Mouse (Mus musculus) ES-E14 (cell line): ENCODE measurements around the gene Parp11. TPM values are rescaled to one million over a fixed set of nuclear protein-coding genes. Genes with fewer than 3 reads are reported as not detected.

ENCODE experiments used
- DNase-seq: peaks from one replicate; pipeline ENCODE4 v3.0.0-alpha.2; 2013; ENCODE audit warnings: low read depth, low spot score
- H3K27ac ChIP-seq: 2 replicates; pipeline ENCODE4 v1.5.1; 2012; ENCODE audit warnings: low read depth, mild to moderate bottlenecking, low read length, moderate library complexity, mixed read lengths; ENCODE audit not compliant: poor library complexity, insufficient read depth, severe bottlenecking
- H3K36me3 ChIP-seq: 2 replicates; pipeline ENCODE4 v1.6.1; 2012; ENCODE audit warnings: mild to moderate bottlenecking, low read length, moderate library complexity, mixed read lengths; ENCODE audit not compliant: control insufficient read depth, poor library complexity, insufficient read depth, severe bottlenecking
- H3K4me1 ChIP-seq, 2 experiments: fragments of 150-350 bp in 1 of 2; sonication (generic) in 1 of 2; 2 replicates each; pipeline ENCODE4 v1.6.1; 2012; ENCODE audit warnings: low read length in 2 of 2, mild to moderate bottlenecking in 1 of 2, mixed read lengths in 1 of 2; ENCODE audit not compliant: control insufficient read depth in 2 of 2, insufficient read depth in 2 of 2, poor library complexity in 1 of 2
- H3K4me3 ChIP-seq, 2 experiments: fragments of 150-350 bp in 1 of 2; sonication (generic) in 1 of 2; 2 replicates each; pipeline ENCODE4 v1.5.1; 2012; ENCODE audit warnings: low read length in 2 of 2, low read depth in 1 of 2, mild to moderate bottlenecking in 1 of 2, mixed read lengths in 1 of 2; ENCODE audit not compliant: insufficient read depth in 1 of 2, poor library complexity in 1 of 2, severe bottlenecking in 1 of 2
- H3K9ac ChIP-seq: 2 replicates; pipeline ENCODE4 v1.6.1; 2012; ENCODE audit warnings: low read depth, mild to moderate bottlenecking, low read length, mixed read lengths; ENCODE audit not compliant: poor library complexity, insufficient read depth, severe bottlenecking
- H3K9me3 ChIP-seq: fragments of 150-350 bp; sonication (generic); 2 replicates; pipeline ENCODE4 v1.6.1; 2012; ENCODE audit warnings: low read depth, mild to moderate bottlenecking, low read length; ENCODE audit not compliant: control insufficient read depth, insufficient read depth
- CHD2 ChIP-seq: IDR thresholded peaks from 2 replicates; pipeline ENCODE4 v1.6.1; 2014; ENCODE audit warnings: mild to moderate bottlenecking, low read depth, low read length, inconsistent platforms
- HCFC1 ChIP-seq: IDR thresholded peaks from 2 replicates; pipeline ENCODE4 v1.6.1; 2012; ENCODE audit warnings: low read length, inconsistent platforms, borderline replicate concordance; ENCODE audit not compliant: insufficient read depth
- MAFK ChIP-seq: IDR thresholded peaks from 2 replicates; pipeline ENCODE4 v1.6.1; 2014; ENCODE audit warnings: mild to moderate bottlenecking, low read depth, low read length, inconsistent platforms; ENCODE audit not compliant: insufficient read depth
- ZC3H11A ChIP-seq: IDR thresholded peaks from 2 replicates; pipeline ENCODE4 v1.6.1; 2012; ENCODE audit warnings: low read depth, mild to moderate bottlenecking, inconsistent platforms, low read length, borderline replicate concordance
- ZNF384 ChIP-seq: IDR thresholded peaks from 2 replicates; pipeline ENCODE4 v1.6.1; 2012; ENCODE audit warnings: low read depth, low read length, inconsistent platforms
- in situ Hi-C, 2 experiments: fragments of 600-800 bp; cut with MboI; formaldehyde crosslinking; loops; one replicate each; pipeline ENCODE4 v1.15.1; 2025; ENCODE audit warnings: low sequenced_read_pairs in 2 of 2, inconsistent platforms in 1 of 2; ENCODE audit not compliant: unreplicated experiment in 2 of 2
- total RNA-seq: library from RNA; depleted of rRNA; stranded (reverse); fragments of 300-350 nt; gene quantifications from 2 replicates; pipeline ENCODE4 v1.2.3, GENCODE M21; 2012

Gene Parp11
- total RNA-seq, 1 experiment = 7.9 TPM

GRCm38 (mm10) chr6:127528625-127529024, 82.0 kb downstream of the Parp11 start:
- Histone ChIP-seq H3K36me3 (no peaks in the 10 kb centered on the region), H3K9me3 (no peaks in the 10 kb centered on the region), H3K4me1 (peaks cover 0 to 5% of the 10 kb centered on the region in 2 experiments; a peak in 1 of 4 replicates), H3K27ac (no peak overlapping the region), H3K4me3 (no peak overlapping the region), H3K9ac (no peak overlapping the region)
- DNase-seq = no peak
- in situ Hi-C loops = no loop called here
- TF ChIP-seq CHD2 (no peak), HCFC1 (no peak), ZC3H11A (no peak)

GRCm38 (mm10) chr6:127529451-127529850, 82.8 kb downstream of the Parp11 start:
- no peak for TF ChIP-seq HCFC1
- no peak for TF ChIP-seq CHD2
- TF ChIP-seq ZC3H11A = no peak
- TF ChIP-seq ZNF384 = no peak
- no peak for TF ChIP-seq MAFK
- H3K9ac ChIP-seq = no peak overlapping the region
- no peak for DNase-seq
- H3K9me3 ChIP-seq = no peaks in the 10 kb centered on the region
- no peak overlapping the region for H3K4me3 ChIP-seq
- H3K36me3 ChIP-seq = no peaks in the 10 kb centered on the region
- H3K27ac ChIP-seq = no peak overlapping the region; the same call in 1 of the 2 replicates
- peaks cover 0 to 5% of the 10 kb centered on the region in 2 experiments; a peak in 1 of 4 replicates for H3K4me1 ChIP-seq
- in situ Hi-C loops = no loop called here

GRCm38 (mm10) chr6:127530206-127530605, 83.6 kb downstream of the Parp11 start:
- H3K4me1 ChIP-seq = peaks cover 0 to 5% of the 10 kb centered on the region in 2 experiments; a peak in 1 of 4 replicates
- no peak overlapping the region for H3K4me3 ChIP-seq
- TF ChIP-seq HCFC1 = no peak
- no peak for TF ChIP-seq CHD2
- TF ChIP-seq ZC3H11A = no peak
- TF ChIP-seq ZNF384 = no peak
- TF ChIP-seq MAFK = no peak
- no peaks in the 10 kb centered on the region for H3K9me3 ChIP-seq
- no peak overlapping the region for H3K27ac ChIP-seq
- H3K9ac ChIP-seq = no peak overlapping the region
- no peak for DNase-seq
- in situ Hi-C loops = no loop called here
- no peaks in the 10 kb centered on the region for H3K36me3 ChIP-seq

- Histone ChIP-seq H3K9me3 (no peaks in the 10 kb centered on the region), H3K36me3 (no peaks in the 10 kb centered on the region), H3K27ac (no peak overlapping the region), H3K4me3 (no peak overlapping the region), H3K4me1 (peaks cover 0 to 5% of the 10 kb centered on the region in 2 experiments; a peak in 1 of 4 replicates), H3K9ac (no peak overlapping the region)
- in situ Hi-C loops = no loop called here
- no peak for DNase-seq
- TF ChIP-seq CHD2 = no peak
- no peak for TF ChIP-seq HCFC1
- TF ChIP-seq MAFK = no peak
- TF ChIP-seq ZNF384 = no peak
- no peak for TF ChIP-seq ZC3H11A
Observed at GRCm38 (mm10) chr6:127531412-127532205, 85.0 kb downstream of the Parp11 start.
